Mouse (Mus musculus): Measurements from ENCODE around the gene Tox3. TPM values are rescaled to one million over a fixed set of nuclear protein-coding genes. Genes with fewer than 3 reads are reported as not detected.
A peak's percentile ranks its signal among the peaks of the same experiment; 100 is the strongest.

Gene Tox3
- polyA plus RNA-seq, 1 experiment from 2014 or later: 4.6 TPM

- Histone ChIP-seq H3K36me3 (peaks cover 7% of the 10 kb centered on the region; the same call in 1 of the 2 replicates), H3K27me3 (ENCODE audit: low read depth, poor library complexity, severe bottlenecking) (no peaks in the 10 kb centered on the region), H3K27ac (no peak overlapping the region), H3K4me1 (peaks cover 5% of the 10 kb centered on the region; the same call in 1 of the 2 replicates), H3K9me3 (replicated peaks) (peaks cover 4% of the 10 kb centered on the region; the same call in 1 of the 2 replicates), H3K4me3 (no peak overlapping the region)
- no peak for DNase-seq (ENCODE audit: low spot score)
- 91% methylated on average over 5 of the region's 5 CpGs for WGBS
Measured at GRCm38 (mm10) chr8:90302252-90302651, 45.9 kb downstream of the Tox3 start.

DNA sequence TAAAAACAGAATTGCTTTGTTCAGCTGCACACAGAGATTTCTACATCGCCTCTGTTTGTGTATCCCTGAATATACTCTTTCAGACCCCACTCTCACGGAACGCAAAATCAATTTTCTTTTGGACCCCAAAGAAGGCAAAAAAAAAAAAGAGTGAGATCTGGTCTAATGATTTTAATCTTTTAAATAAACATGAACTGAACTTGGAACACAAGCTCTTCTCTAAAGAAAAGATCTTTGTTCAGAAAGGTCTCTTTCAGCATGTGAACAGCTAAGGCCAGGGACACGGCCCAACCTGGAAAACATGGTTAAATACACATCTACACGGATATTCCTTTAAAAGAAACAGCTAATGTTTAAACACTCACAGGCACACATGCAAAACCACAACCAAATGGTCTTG, 46.6 kb downstream of the Tox3 start:
- Histone ChIP-seq H3K4me3 (no peak overlapping the region), H3K36me3 (peaks cover 4% of the 10 kb centered on the region; the same call in 1 of the 2 replicates), H3K27ac (no peak overlapping the region), H3K9me3 (replicated peaks) (0 out of 2 replicates have a peak, but pooled peaks cover 1% of the 10 kb centered on the region), H3K4me1 (peaks cover 5% of the 10 kb centered on the region; the same call in 1 of the 2 replicates), H3K27me3 (ENCODE audit: low read depth, poor library complexity, severe bottlenecking) (no peaks in the 10 kb centered on the region)
- DNase-seq (ENCODE audit: low spot score): no peak
- 91% methylated on average over 5 of the region's 5 CpGs for WGBS

GRCm38 (mm10) chr8:90300973-90301372, 47.2 kb downstream of the Tox3 start:
- Histone ChIP-seq H3K27me3 (ENCODE audit: low read depth, poor library complexity, severe bottlenecking) (no peaks in the 10 kb centered on the region), H3K27ac (no peak overlapping the region), H3K4me3 (no peak overlapping the region), H3K4me1 (peaks cover 5% of the 10 kb centered on the region; the same call in 1 of the 2 replicates), H3K9me3 (replicated peaks) (no peaks in the 10 kb centered on the region), H3K36me3 (no peaks in the 10 kb centered on the region)
- WGBS: 84% methylated on average over 2 of the region's 2 CpGs
- DNase-seq (ENCODE audit: low spot score): no peak

GRCm38 (mm10) chr8:90294061-90294460, 54.1 kb downstream of the Tox3 start:
- H3K36me3 ChIP-seq: no peaks in the 10 kb centered on the region
- DNase-seq (ENCODE audit: low spot score): no peak
- WGBS: 55% methylated on average over 3 of the region's 3 CpGs
- no peaks in the 10 kb centered on the region for H3K4me1 ChIP-seq
- H3K27me3 ChIP-seq (ENCODE audit: low read depth, poor library complexity, severe bottlenecking): no peaks in the 10 kb centered on the region
- no peak overlapping the region for H3K4me3 ChIP-seq
- no peak overlapping the region for H3K27ac ChIP-seq
- H3K9me3 ChIP-seq (replicated peaks): no peaks in the 10 kb centered on the region

GRCm38 (mm10) chr8:90290811-90291210, 57.3 kb downstream of the Tox3 start:
- no peaks in the 10 kb centered on the region for H3K36me3 ChIP-seq
- H3K27me3 ChIP-seq (ENCODE audit: low read depth, poor library complexity, severe bottlenecking): no peaks in the 10 kb centered on the region
- 93% methylated on average over 6 of the region's 6 CpGs for WGBS
- DNase-seq (ENCODE audit: low spot score): no peak
- H3K9me3 ChIP-seq (replicated peaks): no peaks in the 10 kb centered on the region
- H3K27ac ChIP-seq: no peak overlapping the region
- H3K4me3 ChIP-seq: no peak overlapping the region
- H3K4me1 ChIP-seq: no peaks in the 10 kb centered on the region

DNA sequence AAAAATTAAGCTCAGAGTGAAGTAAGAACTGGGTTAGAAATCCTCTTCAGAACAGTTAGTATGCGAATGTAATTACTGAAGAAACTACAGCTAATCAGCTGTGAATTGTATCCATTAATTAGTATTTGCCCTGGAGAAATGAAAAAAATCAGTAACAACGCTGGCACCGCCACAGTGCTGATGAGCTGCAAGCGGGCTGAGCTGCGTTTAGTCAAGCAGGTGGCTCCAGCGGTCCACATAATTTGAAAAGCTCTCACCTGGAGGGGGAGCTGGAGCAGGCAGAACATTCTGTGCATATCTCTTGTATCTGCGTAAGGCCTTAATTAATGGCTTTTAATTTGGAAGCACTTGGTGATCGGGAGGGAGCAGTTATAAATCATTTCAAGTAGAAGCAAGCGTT, 71.4 kb downstream of the Tox3 start:
- H3K9me3 ChIP-seq (replicated peaks): no peaks in the 10 kb centered on the region
- H3K27ac ChIP-seq: no peak overlapping the region
- WGBS: 79% methylated on average over 9 of the region's 9 CpGs
- H3K4me1 ChIP-seq: 0 out of 2 replicates have a peak, but pooled peaks cover 4% of the 10 kb centered on the region
- DNase-seq (ENCODE audit: low spot score): no peak
- no peaks in the 10 kb centered on the region for H3K27me3 ChIP-seq (ENCODE audit: low read depth, poor library complexity, severe bottlenecking)
- H3K36me3 ChIP-seq: no peaks in the 10 kb centered on the region
- H3K4me3 ChIP-seq: no peak overlapping the region

GRCm38 (mm10) chr8:90273182-90273581, 75.0 kb downstream of the Tox3 start:
- no peak for DNase-seq (ENCODE audit: low spot score)
- WGBS: 88% methylated on average over 7 of the region's 7 CpGs
- H3K4me1 ChIP-seq: peaks cover 8% of the 10 kb centered on the region; the same call in 1 of the 2 replicates
- no peaks in the 10 kb centered on the region for H3K9me3 ChIP-seq (replicated peaks)
- no peak overlapping the region for H3K27ac ChIP-seq
- H3K4me3 ChIP-seq: no peak overlapping the region
- no peaks in the 10 kb centered on the region for H3K27me3 ChIP-seq (ENCODE audit: low read depth, poor library complexity, severe bottlenecking)
- peaks cover 4% of the 10 kb centered on the region; the same call in 1 of the 2 replicates for H3K36me3 ChIP-seq

- no peaks in the 10 kb centered on the region for H3K27me3 ChIP-seq (ENCODE audit: low read depth, poor library complexity, severe bottlenecking)
- WGBS: 94% methylated on average over 10 of the region's 10 CpGs
- peaks cover 6% of the 10 kb centered on the region; the same call in 1 of the 2 replicates for H3K4me1 ChIP-seq
- H3K4me3 ChIP-seq: no peak overlapping the region
- H3K36me3 ChIP-seq: peaks cover 4% of the 10 kb centered on the region; the same call in 1 of the 2 replicates
- no peaks in the 10 kb centered on the region for H3K9me3 ChIP-seq (replicated peaks)
- H3K27ac ChIP-seq: no peak overlapping the region
- no peak for DNase-seq (ENCODE audit: low spot score)
Measured at GRCm38 (mm10) chr8:90271920-90272319, 76.2 kb downstream of the Tox3 start.

DNA sequence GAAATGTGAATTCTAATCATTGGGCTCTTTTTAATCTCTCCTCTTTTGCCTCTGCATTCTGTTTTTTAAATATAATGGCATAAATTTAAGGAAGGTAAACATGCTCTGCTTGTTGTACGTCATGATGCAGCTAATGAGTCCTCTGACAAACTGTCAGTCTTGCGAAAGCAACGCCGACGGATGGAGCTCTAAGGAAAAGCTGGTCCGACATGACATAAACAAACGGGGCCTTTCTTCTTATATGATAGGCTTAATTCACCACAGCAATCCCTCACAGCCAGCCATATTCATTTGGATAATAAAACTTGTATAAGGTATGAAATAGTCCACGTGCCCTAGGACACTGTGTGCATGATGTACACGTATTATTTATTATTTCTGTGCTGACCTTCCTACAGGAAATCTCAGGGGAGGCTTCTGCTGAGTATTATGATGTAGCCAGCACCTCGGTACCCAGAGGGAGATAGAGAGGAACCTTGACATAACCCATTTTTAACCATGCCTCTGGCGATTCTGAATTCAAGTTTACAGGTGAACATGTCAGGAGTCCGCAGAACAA, 80.4 kb downstream of the Tox3 start:
- peaks cover 4% of the 10 kb centered on the region; the same call in 1 of the 2 replicates for H3K4me1 ChIP-seq
- H3K9me3 ChIP-seq (replicated peaks): no peaks in the 10 kb centered on the region
- peaks cover 4% of the 10 kb centered on the region; the same call in 1 of the 2 replicates for H3K36me3 ChIP-seq
- H3K27me3 ChIP-seq (ENCODE audit: low read depth, poor library complexity, severe bottlenecking): no peaks in the 10 kb centered on the region
- 75% methylated on average over 12 of the region's 12 CpGs for WGBS
- no peak overlapping the region for H3K27ac ChIP-seq
- no peak overlapping the region for H3K4me3 ChIP-seq
- DNase-seq (ENCODE audit: low spot score): no peak

- no peaks in the 10 kb centered on the region for H3K27me3 ChIP-seq (ENCODE audit: low read depth, poor library complexity, severe bottlenecking)
- no peaks in the 10 kb centered on the region for H3K9me3 ChIP-seq (replicated peaks)
- WGBS: 89% methylated on average over 3 of the region's 3 CpGs
Measured at GRCm38 (mm10) chr8:90266986-90267385, 81.2 kb downstream of the Tox3 start.

GRCm38 (mm10) chr8:90266239-90266638, 81.9 kb downstream of the Tox3 start:
- no peak for DNase-seq (ENCODE audit: low spot score)
- Histone ChIP-seq H3K4me1 (peaks cover 4% of the 10 kb centered on the region; the same call in 1 of the 2 replicates), H3K36me3 (peaks cover 4% of the 10 kb centered on the region; the same call in 1 of the 2 replicates), H3K27me3 (ENCODE audit: low read depth, poor library complexity, severe bottlenecking) (no peaks in the 10 kb centered on the region), H3K27ac (no peak overlapping the region), H3K9me3 (replicated peaks) (no peaks in the 10 kb centered on the region), H3K4me3 (no peak overlapping the region)
- WGBS: 79% methylated on average over 8 of the region's 8 CpGs

More at GRCm38 (mm10) chr8:90266986-90267385, 81.2 kb downstream of the Tox3 start:
- Histone ChIP-seq H3K4me1 (peaks cover 4% of the 10 kb centered on the region; the same call in 1 of the 2 replicates), H3K36me3 (peaks cover 4% of the 10 kb centered on the region; the same call in 1 of the 2 replicates), H3K4me3 (no peak overlapping the region), H3K27ac (no peak overlapping the region)
- DNase-seq (ENCODE audit: low spot score): no peak

DNA sequence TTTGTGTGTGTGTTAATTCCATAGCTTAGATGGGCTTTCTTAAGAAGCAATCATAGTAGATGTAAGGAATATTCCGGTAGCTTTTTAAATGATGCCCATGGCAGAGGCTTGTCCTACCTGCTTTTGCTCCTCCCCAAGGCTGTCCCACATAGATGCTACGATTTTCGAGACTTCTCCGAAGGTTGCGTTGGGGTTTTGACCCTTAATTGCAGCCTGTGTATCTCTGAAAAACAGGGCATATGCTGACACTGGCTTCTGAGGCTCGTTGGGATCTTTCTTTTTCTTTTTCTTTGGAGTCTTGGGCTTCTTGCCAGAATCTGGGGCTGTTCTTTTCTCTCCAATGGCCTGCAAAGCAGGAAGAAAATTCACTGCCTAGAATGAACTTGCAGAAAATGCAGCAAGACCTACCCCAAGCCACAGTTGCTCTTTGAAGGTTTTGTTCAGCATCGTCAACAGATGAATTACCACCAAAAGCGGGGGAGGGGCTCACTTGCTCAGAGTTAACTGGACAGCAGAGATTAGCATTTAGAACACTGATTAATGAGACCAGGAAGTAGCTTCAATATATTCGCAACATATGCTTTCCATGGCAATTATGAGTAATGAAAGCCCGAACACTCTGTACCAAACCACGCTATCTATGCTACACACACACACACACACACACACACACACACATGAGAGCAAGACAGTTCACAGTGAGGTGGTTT, 93.8 kb downstream of the Tox3 start:
- peak; percentile 34 for DNase-seq (ENCODE audit: low spot score)
- Histone ChIP-seq H3K36me3 (peaks cover 12% of the 10 kb centered on the region; the same call in 1 of the 2 replicates), H3K27me3 (ENCODE audit: low read depth, poor library complexity, severe bottlenecking) (peaks cover 23% of the 10 kb centered on the region; the same call in 1 of the 2 replicates), H3K27ac (no peak overlapping the region), H3K4me1 (peaks cover 21% of the 10 kb centered on the region), H3K9me3 (replicated peaks) (no peaks in the 10 kb centered on the region), H3K4me3 (no peak overlapping the region)
- 72% methylated on average over 11 of the region's 11 CpGs for whole genome bisulfite sequencing

DNA sequence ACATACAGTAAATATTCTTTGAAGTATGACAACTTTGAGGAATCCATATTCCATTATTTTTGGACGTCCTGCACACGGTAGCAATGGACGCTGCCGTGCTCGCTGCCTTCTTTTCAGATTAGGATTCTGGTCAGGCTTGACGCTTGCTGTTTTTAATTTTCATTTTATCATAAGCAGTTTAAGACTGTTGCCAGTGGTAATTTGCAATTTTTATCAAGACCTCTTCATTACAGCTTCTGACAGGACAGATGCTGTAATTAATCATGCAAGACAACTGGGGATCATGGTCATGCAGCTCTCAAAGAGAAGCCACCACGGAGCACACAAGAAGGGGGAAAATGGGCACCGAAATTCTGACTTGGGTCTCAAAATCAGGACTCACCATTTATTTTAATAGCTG, 101.8 kb downstream of the Tox3 start:
- Histone ChIP-seq H3K9me3 (replicated peaks) (no peaks in the 10 kb centered on the region), H3K36me3 (peaks cover 9% of the 10 kb centered on the region), H3K27me3 (ENCODE audit: low read depth, poor library complexity, severe bottlenecking) (peaks cover 23% of the 10 kb centered on the region; the same call in 1 of the 2 replicates), H3K27ac (no peak overlapping the region), H3K4me3 (no peak overlapping the region), H3K4me1 (peaks cover 9% of the 10 kb centered on the region)
- 92% methylated on average over 8 of the region's 8 CpGs for WGBS
- DNase-seq (ENCODE audit: low spot score): no peak

Data from limb, embryonic 10.5 days (tissue).